Mouse (Mus musculus): Measurements from ENCODE around the gene Mmp12. TPM values are rescaled to one million over a fixed set of nuclear protein-coding genes. Genes with fewer than 3 reads are reported as not detected.

Mmp12 gene
- polyA plus RNA-seq, 1 experiment from 2014 or later = 0.08 TPM

Other genes with a start within 250 kb of the Mmp12 start
- 15.3 and 17.3 TPM in 2 replicates for gene Dync2h1, start 159.9 kb upstream of the Mmp12 start, polyA plus RNA-seq (2014; fragmentation: Nextera tagmentation; extraction: Ambion mirVana)
- gene Dcun1d5, start 159.9 kb upstream of the Mmp12 start, polyA plus RNA-seq (2014; fragmentation: Nextera tagmentation; extraction: Ambion mirVana) = 124 and 126 TPM in 2 replicates
- gene Mmp13, start 71.9 kb upstream of the Mmp12 start, polyA plus RNA-seq (2014; fragmentation: Nextera tagmentation; extraction: Ambion mirVana) = 0.15 TPM in 1 of 2 replicates, not detected in the other
- not detected in 2 replicates for gene Mmp1b, start 43.7 kb downstream of the Mmp12 start, polyA plus RNA-seq (2014; fragmentation: Nextera tagmentation; extraction: Ambion mirVana)
- 0.09 TPM in 1 of 2 replicates, not detected in the other for gene Mmp3, start 101.4 kb downstream of the Mmp12 start, polyA plus RNA-seq (2014; fragmentation: Nextera tagmentation; extraction: Ambion mirVana)
- 0.20 TPM in 1 of 2 replicates, not detected in the other for gene Mmp10, start 158.0 kb downstream of the Mmp12 start, polyA plus RNA-seq (2014; fragmentation: Nextera tagmentation; extraction: Ambion mirVana)
- gene Mmp8, start 214.1 kb downstream of the Mmp12 start, polyA plus RNA-seq (2014; fragmentation: Nextera tagmentation; extraction: Ambion mirVana) = 0.23 TPM in 1 of 2 replicates, not detected in the other
- not detected in 2 replicates for gene Mmp27, start 227.0 kb downstream of the Mmp12 start, polyA plus RNA-seq (2014; fragmentation: Nextera tagmentation; extraction: Ambion mirVana)